Mouse (Mus musculus) layer of hippocampus, postnatal 25 days (tissue): ENCODE results near the gene Dlgap1. TPM values are rescaled to one million over a fixed set of nuclear protein-coding genes. Genes with fewer than 3 reads are reported as not detected.

ENCODE experiments used
- DNase-seq, 2 experiments: peaks; one replicate each; pipeline ENCODE4 v3.0.0; 2022; ENCODE audit warnings: mixed read lengths in 2 of 2, low spot score in 1 of 2; ENCODE audit errors: extremely low spot score in 1 of 2
- total RNA-seq, 2 experiments: library from RNA; stranded (reverse); gene quantifications; 2 replicates each; pipeline ENCODE4 v1.2.3; 2021

The Dlgap1 gene
- total RNA-seq, 2 experiments from 2014 or later = 490 to 540 TPM

GRCm38 (mm10) chr17:70600462-70600861, 631.6 kb downstream of the Dlgap1 start:
- DNase-seq = no peak

- DNase-seq = no peak
Measured at GRCm38 (mm10) chr17:70602051-70602450, 633.2 kb downstream of the Dlgap1 start.

- DNase-seq = no peak
Measured at GRCm38 (mm10) chr17:70605659-70606058, 636.8 kb downstream of the Dlgap1 start.

- DNase-seq = no peak
Measured at GRCm38 (mm10) chr17:70612171-70612570, 643.3 kb downstream of the Dlgap1 start.

- no peak for DNase-seq
Measured at GRCm38 (mm10) chr17:70613897-70614296, 645.0 kb downstream of the Dlgap1 start.

GRCm38 (mm10) chr17:70614407-70615060, 645.7 kb downstream of the Dlgap1 start:
- no peak for DNase-seq

- no peak for DNase-seq
Measured at GRCm38 (mm10) chr17:70622493-70622892, 653.6 kb downstream of the Dlgap1 start.

GRCm38 (mm10) chr17:70626396-70626795, 657.5 kb downstream of the Dlgap1 start:
- no peak for DNase-seq

GRCm38 (mm10) chr17:70626925-70627324, 658.1 kb downstream of the Dlgap1 start:
- DNase-seq = no peak

- DNase-seq = no peak
Measured at GRCm38 (mm10) chr17:70629653-70630378, 660.9 kb downstream of the Dlgap1 start.

GRCm38 (mm10) chr17:70633181-70633944, 664.5 kb downstream of the Dlgap1 start:
- DNase-seq = peak; percentile 71 to 91

GRCm38 (mm10) chr17:70643211-70643610, 674.3 kb downstream of the Dlgap1 start:
- no peak for DNase-seq

- no peak for DNase-seq
Measured at GRCm38 (mm10) chr17:70646641-70647040, 677.8 kb downstream of the Dlgap1 start.

GRCm38 (mm10) chr17:70661382-70661781, 692.5 kb downstream of the Dlgap1 start:
- DNase-seq = no peak

- no peak for DNase-seq
Measured at GRCm38 (mm10) chr17:70663992-70664391, 695.1 kb downstream of the Dlgap1 start.

- no peak for DNase-seq
Measured at GRCm38 (mm10) chr17:70664484-70665040, 695.7 kb downstream of the Dlgap1 start.

GRCm38 (mm10) chr17:70673985-70674384, 705.1 kb downstream of the Dlgap1 start:
- no peak for DNase-seq

- DNase-seq = no peak
Measured at GRCm38 (mm10) chr17:70676522-70676921, 707.6 kb downstream of the Dlgap1 start.

- peak; percentile 82 to 90 for DNase-seq
Measured at GRCm38 (mm10) chr17:70683561-70684167, 714.8 kb downstream of the Dlgap1 start.

- DNase-seq = no peak
Measured at GRCm38 (mm10) chr17:70690174-70690573, 721.3 kb downstream of the Dlgap1 start.
